Mouse (Mus musculus) ZHBTc4 (cell line): Measurements from ENCODE around the gene Zfp108.

Experiments
- DNase-seq: peaks from one replicate; pipeline ENCODE4 v3.0.0-alpha.2; 2011; ENCODE audit warnings: low read depth, low spot score

Zfp108 gene

DNA sequence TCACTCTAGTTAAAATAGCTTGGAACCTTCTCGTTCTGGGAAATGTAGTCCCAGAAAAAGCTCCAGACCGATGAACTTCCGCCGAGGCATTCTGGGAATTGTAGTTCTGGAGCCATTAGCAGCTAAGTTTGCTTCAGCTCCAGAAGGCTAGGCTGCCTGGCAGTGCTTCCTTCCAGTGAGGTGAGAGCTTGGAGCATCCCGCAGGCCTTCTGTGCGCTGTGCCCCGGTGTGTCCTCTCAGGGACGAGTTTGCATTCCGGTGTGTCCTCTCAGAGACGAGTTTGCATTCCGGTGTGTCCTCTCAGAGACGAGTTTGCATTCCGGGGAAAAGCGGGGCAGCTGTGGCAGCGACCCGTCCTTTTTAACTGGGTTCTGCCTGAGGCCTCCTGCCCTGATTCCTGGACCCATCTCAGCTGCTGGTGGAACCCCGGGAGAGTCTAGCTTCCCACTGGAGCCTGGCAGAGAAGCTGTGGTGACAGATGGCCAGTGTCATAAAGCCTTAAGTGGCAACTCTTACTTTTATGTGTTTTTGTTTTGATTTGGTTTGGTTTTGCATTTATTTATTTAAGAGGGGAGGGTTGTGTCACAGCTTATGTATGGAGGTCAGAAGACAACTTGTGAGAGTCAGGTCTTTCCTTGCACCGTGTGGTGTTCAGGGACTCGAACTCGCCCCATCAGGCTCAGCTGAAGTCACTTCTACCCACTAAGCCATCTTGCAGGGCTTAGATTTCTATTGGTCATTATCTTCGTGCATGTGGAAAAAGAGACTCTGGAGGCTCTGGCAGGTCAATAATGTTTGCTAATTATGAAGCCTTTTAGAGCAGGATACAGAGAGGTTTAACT is at the start of gene Zfp108:
Gene Zfp108, plus strand, starts transcription at position 162 of the 842 bp plus-strand sequence.
- DNase-seq: peak; percentile 86

DNA sequence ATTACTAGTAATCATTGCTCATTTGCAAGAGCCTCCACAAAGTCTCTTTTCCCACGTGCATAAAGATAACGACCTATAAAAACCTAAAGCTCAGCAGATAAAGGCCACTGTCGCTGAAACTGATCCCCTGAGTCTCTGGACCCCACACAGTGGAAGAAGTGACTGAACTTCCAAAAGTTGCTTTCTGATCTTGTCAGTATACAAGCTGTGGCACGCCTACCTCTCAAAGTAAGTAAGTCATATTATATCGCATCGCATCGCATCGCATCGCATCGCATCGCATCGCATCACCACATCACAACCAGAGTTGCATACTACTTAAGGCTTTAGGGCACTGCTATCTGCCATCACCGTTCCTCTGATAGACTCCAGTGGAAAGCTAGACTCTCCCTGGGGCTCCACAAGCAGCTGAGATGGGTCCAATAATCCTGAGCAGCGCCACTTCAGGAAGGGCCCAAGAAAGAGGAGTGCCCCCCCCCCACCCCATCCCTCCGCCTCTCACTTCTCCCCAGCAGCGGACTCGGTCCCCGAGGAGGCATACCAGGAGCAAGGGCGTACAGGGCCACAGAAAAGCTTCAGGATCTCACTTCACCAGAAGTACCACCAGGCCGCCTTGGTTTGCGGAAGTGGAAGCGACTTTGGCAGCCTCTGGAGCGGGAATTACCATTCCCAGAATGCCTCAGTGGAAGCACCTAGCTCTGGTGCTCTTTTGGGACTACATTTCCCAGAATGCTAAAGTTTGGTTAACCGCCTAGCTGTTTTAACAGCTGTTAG is 46.9 kb upstream of the Zfp108 start:
- DNase-seq: peak; percentile 90

DNA sequence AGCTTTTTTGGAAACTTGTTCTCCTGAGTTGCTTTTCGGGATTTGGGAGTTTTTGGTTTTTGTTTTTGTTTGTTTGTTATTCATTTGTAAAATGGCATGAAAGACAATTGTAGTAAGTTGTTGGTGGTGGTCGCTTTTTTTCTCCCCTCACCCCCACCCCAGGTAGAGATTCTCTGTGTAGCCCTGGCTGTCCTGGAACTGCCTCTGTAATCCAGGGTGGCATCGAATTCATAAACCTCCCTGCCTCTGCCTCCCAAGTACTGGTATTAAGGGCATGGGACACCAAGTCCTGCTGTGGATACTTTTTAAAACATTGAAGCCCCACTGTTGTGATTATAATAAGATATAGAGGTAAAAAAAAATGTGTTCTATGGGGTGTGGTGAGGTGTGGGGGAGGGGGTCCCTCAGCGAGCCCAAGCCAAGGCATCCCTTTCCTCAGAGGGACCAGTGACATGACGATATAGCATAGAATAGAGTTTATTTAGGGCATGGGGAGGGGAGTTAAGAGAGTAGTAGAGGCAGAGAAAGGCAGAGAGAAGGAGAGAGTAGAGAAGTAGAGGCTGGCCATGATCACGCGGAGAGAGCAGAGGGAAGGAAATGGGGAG is 46.2 kb upstream of the Zfp108 start:
- DNase-seq: no peak

- no peak for DNase-seq
Measured at GRCm38 (mm10) chr7:24210296-24210695, 44.3 kb upstream of the Zfp108 start.

DNA sequence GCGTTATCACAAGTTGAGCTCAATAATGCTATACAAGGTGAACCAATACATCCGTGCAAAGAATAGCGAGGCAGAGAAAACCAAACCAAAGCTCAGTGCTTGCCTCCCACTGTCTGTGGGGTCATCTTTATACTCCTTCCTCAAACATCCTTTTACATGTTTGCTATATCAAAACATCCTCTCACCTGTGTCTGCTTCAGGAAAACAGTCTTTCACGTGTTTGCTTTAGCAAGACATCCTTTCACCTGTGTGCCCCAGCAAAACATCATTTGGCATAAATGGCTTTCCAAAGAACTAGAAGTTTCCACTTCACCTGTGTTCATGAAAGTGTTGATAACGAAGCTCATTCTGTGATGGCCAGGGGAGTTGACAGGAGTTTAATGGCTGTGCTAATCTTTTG is 43.3 kb upstream of the Zfp108 start, which contains the start of gene Zfp111:
Gene Zfp111, minus strand, starts transcription at position 101 of the 400 bp plus-strand sequence.
- no peak for DNase-seq

DNA sequence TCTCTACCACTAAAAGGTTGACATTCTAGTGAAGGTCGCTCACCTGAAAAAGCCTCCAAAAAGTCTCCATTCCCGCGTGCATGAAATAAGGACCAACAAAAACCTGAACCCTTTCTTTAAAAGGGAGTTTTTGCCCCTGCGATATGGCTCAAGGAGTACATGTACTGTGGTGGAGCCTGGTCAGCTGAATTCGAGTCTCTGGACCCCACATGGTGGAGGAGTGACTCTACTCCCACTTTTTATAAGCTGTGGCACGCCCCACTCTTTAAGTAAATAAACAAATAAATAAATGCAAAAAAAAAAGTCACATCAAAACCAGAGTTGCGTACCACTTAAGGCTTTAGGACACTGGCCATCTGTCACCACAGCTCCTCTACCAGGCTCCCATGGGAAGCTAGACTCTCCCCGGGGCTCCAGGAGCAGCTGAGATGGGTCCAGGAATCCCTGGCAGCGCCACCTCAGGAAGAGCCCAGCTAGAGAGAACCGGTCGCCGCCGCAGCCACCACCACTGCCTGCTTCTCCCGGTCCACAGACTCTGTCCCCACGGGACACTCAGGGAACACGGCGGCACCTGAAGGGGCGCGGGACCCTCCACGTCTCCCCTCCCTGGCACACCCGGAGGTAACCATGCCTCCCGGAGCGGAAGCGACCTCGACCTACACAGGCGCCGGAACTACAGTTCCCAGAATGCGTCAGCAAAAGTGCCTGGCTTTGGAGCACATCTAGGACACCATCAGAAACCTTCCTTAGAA is 17.4 kb upstream of the Zfp108 start, which contains the start of gene Zfp109:
Gene Zfp109, minus strand, starts transcription at position 521 of the 752 bp plus-strand sequence.
- DNase-seq: peak; percentile 83

- DNase-seq: peak; percentile 62
Measured at GRCm38 (mm10) chr7:24253779-24254615, 597 bp upstream of the Zfp108 start.

DNA sequence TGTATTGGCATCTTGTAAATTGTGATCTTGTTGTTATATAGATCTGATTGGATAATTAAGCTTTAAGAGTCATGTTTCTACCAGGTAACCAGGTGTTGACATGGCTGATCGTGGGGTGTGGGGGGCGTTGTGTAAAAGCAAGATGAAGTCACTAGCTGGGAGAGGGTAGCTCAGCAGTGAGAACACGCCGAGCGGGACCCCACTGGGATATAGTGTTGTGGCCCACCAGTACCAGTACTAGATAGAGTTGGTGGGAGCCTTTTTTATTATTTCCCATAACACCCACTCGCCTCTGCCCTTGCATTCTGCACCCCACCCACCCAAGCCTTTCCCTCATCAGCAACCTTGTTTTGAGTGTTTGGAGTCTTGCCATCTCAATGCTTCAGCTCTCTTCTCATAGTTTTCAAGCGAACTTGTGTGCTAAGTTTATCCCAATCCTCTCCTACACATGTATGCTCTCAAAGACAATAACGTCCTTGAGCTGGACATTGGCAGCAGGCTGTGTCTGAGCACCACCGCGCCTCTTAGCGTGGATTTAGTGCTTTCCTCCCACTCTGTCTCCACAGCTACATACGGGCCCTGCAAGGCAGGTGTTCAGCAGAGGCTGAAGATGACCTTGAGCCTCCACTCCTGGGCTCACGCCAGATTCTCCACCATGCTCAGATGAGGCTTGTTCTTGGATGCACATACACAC is 4.9 kb downstream of the Zfp108 start:
- no peak for DNase-seq

DNA sequence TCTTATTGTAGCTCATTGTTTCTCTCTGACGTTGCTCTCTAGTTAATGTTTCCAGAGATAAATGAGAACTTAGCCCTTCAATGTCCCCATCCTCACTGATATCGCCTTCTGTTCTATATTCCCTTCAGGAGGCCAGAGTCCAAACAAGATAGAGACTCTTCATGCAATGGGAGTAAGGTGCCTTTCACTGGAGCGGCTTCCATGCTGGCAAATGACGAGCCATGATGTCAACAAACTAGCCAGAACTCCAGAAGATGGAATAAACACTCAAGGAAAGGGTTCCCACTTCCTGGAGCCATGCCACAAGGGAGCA is 5.4 kb downstream of the Zfp108 start:
- DNase-seq: no peak

DNA sequence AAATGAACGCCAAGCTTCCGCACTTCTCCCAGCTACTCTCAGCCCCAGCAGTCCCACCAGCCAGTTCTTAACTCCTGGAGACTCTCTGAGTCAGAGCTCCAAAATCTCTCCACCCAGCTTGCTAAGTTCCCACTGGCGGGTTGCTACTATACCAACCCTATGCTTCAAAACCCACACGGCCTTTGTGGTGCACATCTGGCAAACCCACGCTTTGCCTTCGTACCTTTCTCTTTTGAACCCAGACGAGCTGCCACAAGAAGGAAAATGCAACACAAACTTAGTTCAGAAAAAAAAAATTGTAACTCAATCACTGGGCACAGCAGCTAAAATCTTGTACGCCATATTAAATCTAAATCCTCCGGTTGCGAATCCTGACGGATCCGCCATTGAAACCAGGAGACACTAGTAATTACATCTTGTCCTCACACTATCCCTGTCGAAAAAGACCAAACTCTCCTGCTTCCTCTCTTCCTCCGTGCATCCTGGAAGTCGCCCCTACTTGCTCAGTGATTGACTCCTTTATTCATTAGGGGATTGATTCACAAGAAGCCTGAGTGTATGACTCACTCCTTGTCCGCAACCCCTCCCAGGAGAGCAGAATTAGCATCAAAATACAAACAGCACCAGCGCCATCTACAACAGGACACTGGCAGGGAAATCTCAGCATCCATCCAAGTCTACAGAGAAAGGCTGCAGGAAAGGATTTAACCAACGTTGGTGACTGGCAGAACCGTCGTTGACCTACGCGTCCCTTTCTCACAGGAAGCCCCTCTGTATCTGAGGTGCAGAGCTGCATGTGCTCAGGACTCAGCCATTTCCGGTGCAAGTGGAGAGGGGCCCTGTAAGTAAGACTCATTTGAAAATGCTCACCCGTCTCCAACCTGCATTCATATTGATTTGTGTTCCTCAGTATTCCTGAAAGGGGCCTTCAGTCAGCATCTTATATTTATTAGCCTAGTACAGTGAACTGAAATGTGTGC is 13.9 kb downstream of the Zfp108 start:
- peak; percentile 80 for DNase-seq

GRCm38 (mm10) chr7:24269256-24269655 is 14.7 kb downstream of the Zfp108 start:
- DNase-seq: peak; percentile 34

GRCm38 (mm10) chr7:24269667-24270287 is 15.2 kb downstream of the Zfp108 start:
- no peak for DNase-seq

DNA sequence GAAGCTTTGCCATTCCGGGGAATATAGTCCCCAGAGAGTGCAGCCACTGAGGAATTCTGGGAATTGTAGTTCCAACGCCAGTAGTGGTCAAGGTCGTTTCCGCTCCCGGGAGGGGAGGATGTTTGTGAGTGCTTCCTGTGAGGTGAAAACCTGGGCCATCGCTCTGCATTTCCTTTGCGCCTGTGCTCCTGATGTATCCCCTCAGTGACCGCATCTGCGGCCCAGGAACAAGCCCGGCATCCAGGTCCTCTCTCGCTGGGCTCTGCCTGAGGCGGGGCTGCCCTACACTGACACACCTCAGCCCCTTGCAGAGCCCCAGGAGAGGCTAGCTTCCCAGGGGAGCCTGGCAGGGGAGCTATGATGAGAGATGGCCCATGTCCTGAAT is 15.7 kb downstream of the Zfp108 start, which contains the start of gene Zfp93:
Gene Zfp93, plus strand, starts transcription at position 133 of the 385 bp plus-strand sequence.
- DNase-seq: peak; percentile 93

- DNase-seq: no peak
Measured at GRCm38 (mm10) chr7:24271191-24271590, 16.6 kb downstream of the Zfp108 start.

DNA sequence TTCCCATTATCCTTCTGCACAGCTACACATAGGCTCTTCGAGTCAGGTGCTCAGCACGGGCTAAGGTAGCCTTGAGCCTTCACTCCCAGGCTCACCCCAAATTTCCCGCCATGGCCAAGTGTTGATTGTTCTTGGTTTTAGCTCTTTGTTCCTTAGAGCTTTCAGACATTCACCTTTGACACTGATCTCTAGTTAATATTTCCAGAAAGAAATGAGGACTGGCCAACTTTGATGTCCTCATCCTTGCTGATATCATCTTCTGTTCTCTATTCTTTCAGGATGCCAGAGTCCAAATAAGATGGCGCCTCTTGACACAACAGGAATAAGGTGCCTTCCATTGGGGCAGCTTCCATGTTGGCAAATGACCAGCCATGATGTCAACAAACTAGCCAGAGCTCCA is 19.9 kb downstream of the Zfp108 start:
- DNase-seq: no peak

- peak; percentile 78 for DNase-seq
Measured at GRCm38 (mm10) chr7:24278771-24279170, 24.2 kb downstream of the Zfp108 start.

DNA sequence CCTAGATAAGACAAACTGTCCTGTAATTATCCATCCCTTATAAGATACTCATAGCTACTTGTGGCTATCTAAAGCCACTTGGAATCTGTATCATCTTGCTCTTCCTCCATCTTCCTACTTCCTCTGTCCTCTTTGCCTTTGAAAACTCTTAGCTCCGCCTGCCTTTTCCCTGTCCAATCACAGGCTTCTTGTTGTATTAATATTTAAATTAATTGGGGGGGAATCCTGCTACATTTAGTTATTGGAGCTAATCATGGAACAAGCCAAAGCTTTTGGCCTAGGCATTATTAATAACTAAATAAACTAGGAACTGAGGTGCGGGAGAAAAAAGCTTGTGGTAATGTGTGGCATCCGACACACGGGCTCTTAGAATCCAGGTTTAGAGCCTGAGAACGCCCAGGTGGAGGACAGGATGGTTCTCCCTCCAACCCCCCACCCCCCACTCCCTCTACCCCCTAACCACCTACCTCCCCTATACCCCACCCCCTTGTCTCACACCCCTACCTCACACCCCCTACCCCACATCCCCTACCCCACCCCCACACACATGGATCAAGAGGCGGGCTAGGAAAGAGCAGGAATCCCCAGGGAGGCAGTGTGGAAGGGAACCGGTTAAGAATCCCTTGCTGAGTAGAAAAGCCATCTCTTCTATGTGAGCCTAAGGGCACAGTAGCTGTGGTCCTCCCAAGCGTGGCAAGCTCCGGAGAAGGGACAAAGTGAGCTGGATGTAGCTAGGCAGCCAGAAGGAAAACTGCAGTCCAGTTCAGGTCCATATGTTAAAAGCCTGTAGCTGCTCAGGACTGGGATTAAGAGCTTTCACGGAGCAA is 25.6 kb downstream of the Zfp108 start:
- DNase-seq: peak; percentile 47

- DNase-seq: peak; percentile 19
Measured at GRCm38 (mm10) chr7:24280858-24281145, 26.2 kb downstream of the Zfp108 start.
